Mouse (Mus musculus): ENCODE measurements at regions not wholly inside any gene's neighbourhood (a gene's known extent, or its start where the extent isn't known, plus 50 kb on each side); places are given as distances from the start of the nearest gene placed in this dataset.

DNA sequence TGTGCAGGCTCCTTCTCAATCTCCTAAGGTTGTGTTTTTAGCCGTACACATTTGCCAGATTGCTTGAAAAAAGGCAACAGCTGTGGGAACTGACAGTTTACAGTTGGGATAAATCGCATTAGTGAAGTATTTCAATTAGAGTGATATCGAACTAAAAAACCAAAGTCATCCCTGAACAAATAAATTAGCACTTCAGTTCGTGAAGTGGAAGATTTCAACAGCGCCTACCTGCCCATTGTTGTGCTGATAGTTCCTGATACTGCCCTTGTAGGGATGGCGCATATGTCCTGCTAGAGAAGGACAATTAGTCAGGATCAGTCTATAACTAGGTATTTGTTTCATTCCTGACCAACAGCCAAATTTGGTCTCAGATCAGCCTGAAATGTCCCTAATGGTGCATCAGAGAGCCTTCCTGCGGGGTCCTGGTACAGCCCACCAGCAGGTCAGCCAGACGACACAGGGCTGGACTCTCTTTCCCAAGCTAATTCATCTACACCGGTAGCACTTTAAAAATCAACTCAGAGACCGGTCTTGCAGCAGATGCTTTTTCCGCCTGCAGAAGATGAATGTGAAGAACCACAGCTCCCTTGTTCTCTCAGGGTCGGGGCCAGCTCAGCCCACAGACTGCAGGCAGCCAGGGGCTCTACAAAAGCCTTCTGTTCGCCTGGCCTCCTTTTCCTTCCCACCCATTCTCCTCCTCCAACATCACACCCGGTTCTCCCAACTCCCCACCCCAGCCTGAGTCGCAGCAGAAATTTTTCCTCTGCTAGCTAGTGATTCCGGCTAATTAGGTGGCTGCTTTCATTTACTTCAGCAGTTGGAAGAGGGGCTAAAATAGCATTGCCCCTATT lies 146.1 kb downstream of the Psat1 start:
- peak; percentile 80 to 83 for DNase-seq

GRCm38 (mm10) chr19:15796466-15796865 lies 150.7 kb downstream of the Psat1 start:
- DNase-seq: no peak

DNA sequence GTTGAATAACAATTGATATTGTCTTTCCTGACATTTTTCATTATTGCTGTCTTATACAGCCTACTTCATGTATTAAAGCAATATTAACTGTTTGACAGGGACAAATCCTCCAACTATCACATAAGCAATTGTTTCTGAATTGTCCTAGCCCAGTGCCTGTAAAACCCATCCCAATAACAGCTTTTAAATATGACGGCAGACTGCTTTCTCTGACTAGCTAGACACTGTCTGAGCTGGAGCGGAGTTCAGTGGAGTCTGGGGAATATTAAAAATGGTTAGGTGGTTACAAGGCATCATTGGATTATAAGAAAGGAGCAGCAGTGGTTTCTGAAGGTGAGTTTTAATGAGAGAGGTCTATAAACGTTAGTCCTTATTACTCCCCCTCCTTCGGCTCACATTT lies 155.2 kb downstream of the Psat1 start:
- no peak for DNase-seq

DNA sequence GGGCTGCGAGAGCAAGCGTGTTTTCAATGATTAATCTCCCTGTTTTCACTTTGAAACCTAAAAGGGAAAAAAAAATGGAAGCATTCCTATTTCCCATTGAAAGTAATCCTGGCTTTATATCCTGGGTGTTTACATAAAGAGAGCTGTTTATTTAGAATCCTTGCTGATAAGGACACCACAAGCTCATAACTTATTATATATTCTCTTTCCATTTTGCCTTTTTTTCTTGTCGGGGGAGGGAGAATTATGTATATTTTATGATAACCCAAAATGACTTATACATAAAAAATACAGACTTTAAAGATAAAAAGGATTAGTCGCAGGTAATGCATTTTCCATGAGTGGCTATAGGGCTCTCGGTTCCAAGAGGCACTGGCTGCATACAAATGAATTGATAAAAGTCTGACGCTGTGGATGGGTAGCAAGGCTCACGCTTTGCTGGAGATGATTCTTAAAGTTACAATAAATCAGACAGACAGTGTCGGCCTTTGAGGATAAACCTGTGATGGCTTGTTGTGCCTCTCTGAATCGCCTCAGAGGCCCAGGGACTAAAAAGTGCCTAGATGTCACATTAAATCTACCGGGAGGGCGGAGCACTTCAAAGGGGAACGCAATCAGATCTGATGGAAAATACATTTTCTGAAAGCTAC lies 155.7 kb downstream of the Psat1 start:
- no peak for DNase-seq

DNA sequence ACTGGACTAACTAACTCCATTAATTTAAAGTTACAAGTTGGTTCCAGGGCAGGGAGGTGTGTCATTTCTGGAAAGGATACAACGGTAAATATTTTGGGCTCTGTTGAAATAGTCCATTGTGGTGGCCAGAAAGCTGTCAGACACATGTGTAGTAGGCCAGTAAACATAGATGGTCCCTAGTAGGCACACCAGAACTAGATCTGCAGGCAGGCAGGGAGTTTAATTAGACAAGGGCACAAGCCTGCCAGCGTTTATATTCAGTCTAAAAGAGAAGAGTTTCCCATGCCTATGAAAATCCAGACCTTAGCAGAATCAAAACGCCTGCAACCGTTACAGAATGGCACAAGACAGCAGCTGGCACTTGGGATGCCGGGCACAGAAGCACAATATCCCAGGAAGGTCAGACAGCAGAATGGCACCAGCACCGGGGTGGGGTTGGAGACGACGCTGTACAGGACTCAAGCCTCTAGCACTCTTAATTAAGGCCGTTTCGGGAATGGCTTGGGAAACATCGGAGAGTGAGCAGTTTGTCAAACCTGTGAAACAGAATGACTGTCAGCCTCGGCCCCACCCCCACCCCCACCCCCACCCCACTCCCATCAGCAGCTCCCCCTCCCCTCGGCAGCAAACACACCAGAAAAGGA lies 156.4 kb downstream of the Psat1 start:
- no peak for DNase-seq

DNA sequence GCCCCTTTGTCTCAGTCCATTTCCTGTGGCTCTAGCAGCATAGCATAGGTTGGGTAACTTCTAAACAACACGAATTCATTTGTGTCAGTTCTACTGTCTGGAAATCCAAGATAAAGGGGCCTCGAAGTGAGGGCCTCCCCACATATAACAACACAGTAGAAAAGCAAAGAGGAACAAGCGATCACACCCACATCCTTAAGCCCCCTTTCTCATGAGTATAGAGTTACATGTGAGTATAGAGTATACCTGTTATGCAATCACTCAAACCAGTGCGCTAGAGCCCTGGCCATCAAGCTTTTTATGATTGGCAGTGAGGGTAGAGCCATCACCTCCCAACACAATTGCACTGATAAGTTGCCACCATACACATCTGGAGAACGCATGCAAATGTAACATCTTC lies 157.4 kb downstream of the Psat1 start:
- DNase-seq: no peak

DNA sequence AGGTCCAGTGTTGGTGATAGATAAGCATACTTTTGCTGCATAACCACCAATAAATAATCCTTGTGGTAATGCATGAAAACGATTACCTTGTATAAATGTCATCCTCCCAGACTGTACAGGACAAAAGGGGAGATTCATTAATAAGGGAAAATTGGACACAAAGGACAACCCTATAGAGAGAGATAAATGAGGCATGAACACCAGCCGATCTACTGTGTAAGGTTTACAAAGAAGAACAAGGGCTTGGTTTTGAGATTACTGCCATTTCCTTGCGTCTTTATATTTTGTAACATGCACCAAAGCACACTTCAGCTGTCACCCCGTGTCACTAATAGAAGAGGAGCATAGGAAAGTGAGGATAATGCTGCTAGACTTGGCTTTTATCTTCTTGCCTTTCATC lies 162.5 kb downstream of the Psat1 start:
- DNase-seq: no peak

DNA sequence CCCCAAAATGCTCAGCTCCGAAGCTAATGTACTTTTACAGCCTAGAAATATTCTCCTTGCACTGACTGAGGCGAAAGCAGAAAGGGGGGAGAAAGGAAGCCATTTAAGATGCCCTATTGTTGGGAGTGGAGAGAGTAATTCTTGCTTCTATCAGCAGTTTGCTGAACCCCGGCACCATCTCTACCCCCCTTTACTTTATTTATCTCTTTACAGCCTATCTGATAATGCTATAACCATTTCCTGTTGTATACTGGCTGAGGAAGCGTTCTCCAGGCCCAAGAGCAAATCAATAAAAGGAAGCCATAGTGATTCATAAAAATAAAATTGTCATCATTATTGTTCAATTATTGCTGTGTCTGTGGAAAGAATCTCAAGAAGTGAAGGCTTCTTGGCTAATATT lies 177.5 kb downstream of the Psat1 start:
- DNase-seq: no peak

- no peak for DNase-seq
Measured at GRCm38 (mm10) chr19:15761086-15761485, 186.1 kb downstream of the Psat1 start.

- no peak for DNase-seq
Measured at GRCm38 (mm10) chr19:15745026-15745777, 201.9 kb downstream of the Psat1 start.

DNA sequence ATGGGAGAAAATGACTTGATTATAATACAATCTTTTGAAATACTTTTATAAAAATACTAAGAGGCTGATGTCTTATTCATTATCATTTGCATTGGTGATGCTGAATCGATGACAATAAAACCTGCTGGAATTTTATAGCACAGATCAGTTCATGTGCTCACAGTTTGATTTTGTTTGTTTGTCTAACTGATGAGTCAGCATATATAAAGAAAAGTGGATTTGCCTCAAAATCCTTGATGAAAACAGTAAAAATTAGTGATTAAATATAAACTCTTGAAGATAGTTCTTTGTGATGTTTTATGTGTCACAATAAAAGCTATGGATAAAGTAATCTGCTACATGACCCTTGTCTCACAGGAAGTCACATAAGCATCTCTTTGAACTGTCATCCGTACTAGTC lies 210.9 kb downstream of the Psat1 start:
- no peak for DNase-seq

DNA sequence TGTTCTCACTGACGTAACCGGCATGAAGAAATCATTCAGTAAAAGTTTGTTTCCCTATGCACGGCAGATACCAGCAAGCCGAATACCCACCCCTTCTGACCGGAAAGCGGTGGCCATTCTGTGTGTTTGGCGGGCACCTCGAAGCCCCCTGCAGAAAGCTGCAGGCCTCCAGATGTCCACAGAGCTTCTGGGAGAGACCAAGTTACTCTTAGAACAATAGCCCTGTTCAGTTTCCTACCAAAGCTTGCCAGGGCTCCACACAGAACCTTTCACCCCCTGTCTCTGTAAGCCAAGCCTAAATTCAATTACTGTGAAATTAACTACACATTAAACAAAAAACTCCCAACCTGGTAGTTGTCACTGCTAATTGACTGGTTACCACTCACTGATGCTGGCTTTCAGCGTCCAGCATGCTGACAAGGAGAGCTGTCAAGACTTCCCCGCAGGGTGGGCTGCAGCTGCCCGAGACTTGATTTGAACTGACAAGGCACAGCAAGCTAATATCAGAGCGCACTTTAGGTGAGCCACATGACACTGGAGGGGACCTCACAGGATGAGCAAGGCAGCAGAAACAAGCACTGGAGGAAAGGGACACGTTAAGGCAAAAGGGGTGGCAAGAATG lies 220.2 kb downstream of the Psat1 start:
- no peak for DNase-seq

- DNase-seq: no peak
Measured at GRCm38 (mm10) chr19:15692379-15693023, 254.6 kb downstream of the Psat1 start.

GRCm38 (mm10) chr19:15669996-15670395 lies 277.1 kb downstream of the Psat1 start:
- no peak for DNase-seq

DNA sequence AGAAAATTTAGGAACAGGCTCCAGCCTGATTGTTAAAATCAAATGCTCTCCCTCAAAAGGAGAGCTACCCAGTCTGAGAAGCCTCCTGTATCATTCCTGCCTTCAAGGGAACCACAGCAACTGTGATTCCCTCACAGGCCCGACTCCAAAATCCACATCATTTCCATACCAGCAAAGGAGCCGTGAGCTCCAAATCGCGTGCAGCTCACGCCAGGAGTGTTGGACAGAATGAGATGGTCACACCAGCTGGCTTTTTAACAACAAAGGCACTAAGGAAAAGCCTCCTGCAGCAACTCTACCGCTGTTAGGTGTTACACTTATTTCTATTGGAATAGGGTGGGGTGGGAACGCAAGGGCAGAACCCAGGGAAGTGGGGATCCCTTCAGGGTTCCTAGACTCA lies 277.6 kb downstream of the Psat1 start:
- no peak for DNase-seq

DNA sequence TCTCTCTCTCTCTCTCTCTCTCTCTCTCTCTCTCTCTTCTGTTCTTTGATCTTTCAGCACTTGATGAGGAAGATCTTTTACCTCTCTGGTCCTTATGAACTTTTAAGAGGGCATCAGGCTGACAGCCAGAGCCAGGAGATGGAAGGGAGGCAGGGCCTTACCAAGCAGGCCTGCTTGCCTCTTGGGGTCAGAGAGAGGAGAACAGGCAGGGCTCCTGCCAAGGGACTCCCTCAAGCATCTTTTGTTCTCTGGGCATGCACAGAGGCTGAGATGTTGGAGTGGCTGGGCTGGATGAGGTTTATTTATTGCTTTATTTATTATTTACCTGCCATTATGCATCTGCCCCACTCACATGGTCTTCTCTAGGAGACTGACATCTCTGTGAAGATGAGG lies 278.5 kb downstream of the Psat1 start:
- no peak for DNase-seq

- DNase-seq: peak in 1 of 2 experiments; percentile 37
Measured at GRCm38 (mm10) chr19:15667889-15668623, 279.1 kb downstream of the Psat1 start.

GRCm38 (mm10) chr19:15663659-15664255 lies 283.4 kb downstream of the Psat1 start:
- DNase-seq: no peak

DNA sequence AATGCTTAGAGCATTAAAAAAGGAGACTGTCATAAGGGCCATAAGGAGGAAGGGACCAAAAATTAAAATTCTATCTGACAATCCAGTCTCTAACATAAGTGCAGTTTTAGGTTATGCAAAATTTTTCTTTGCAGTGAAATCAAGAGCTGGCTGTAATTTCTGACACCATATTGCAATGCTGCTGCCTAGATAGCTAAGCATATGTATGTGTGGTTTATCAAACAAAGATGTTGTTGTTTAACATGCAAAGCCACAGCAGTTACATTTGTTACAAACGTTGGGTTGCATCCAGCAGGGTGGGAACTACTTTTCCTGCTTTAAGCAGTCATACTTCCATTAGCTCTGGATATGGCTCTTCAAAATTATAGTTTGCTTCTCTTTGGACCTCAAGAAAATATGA lies 288.5 kb downstream of the Psat1 start:
- DNase-seq: no peak

DNA sequence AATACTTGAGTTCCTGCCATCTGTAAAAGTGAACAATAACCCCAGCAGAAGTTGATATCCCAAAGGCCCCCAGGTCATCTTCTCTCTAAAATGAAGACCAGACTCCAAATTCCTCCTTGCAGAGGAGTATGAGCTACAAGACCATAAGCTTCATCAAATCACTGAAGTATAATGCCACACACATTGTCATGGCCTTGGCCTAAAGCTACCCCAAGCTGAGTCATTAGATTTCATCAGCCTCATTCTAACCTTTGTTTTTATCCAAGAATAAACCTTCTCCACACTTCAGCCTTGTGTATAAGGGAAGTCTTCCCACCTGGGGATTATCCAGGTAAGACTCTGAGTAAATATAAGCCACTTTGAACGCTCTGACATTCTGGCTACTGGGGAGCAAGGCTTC lies 289.3 kb downstream of the Psat1 start:
- no peak for DNase-seq

- DNase-seq: no peak
Measured at GRCm38 (mm10) chr19:15649368-15649767, 297.8 kb downstream of the Psat1 start.
